Mouse (Mus musculus): ENCODE measurements around the gene Reln.

DNA sequence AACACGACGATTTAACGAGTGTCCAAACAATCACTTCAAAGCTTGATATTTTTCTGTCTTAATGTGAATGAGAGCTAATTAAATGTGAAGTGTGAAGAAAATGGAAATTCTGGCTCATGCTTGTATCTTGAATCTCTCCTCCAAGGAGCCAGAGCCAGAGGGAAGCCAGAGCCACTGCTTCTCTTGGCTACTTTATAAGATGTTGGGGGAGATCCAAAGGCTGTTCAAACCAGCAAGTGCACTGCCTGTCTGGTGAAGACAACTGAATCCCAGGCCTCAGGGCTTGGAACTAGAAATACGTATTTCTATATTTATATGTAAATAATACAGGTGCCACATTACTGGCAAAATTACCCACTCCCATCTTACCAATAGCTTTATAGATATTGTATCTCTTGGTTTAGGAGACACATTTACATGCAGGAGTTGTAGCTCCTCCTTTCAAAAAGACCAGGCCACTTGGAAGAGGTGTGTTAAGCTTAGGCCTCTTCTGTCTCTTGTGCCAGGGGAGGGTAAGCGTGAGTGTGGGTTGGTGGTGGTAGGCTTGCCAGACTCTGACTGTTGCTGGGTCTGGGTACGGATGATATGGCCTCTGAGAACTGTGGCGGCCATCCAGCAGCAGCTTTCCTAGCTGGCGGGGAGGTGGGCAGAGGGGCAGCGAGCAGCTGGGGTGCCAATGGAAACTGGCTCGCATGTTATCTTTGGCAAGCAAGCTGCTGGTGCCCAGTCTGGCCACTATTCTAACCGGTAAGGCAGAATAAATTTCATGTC, 395.6 kb downstream of the Reln start:
- TF ChIP-seq POLR2A (IDR thresholded peaks at IDR 0.05; ENCODE audit: insufficient read length, low read depth) (no peak), USF1 (IDR thresholded peaks at IDR 0.05; ENCODE audit: low read depth) (no peak), E2F4 (IDR thresholded peaks at IDR 0.05; ENCODE audit: insufficient read depth) (no peak), SRF (IDR thresholded peaks at IDR 0.05; ENCODE audit: control insufficient read depth, insufficient read length, low read depth) (no peak), MYOD1 (IDR thresholded peaks at IDR 0.05; ENCODE audit: control insufficient read depth in 1 of 3, insufficient read length in 2 of 3, low read depth in 2 of 3) (no peak), POLR2AphosphoS2 (IDR thresholded peaks at IDR 0.05; ENCODE audit: insufficient read length, low read depth) (no peak), TCF12 (IDR thresholded peaks at IDR 0.05; ENCODE audit: insufficient read depth, poor library complexity, severe bottlenecking) (no peak)
